8 mouse cellular contexts compared by ENCODE assay signal in genomic region chr7:30122188-30122530, GRCm38 (mm10). TPM values are rescaled to one million over a fixed set of nuclear protein-coding genes. Genes with fewer than 3 reads are reported as not detected.
DNase-seq lines count a peak whose midpoint lies in the region; ATAC-seq and TF ChIP-seq lines count a peak whose summit lies in the region.

No protein-coding gene starts in this region.

- H3K9ac ChIP-seq in limb, embryonic 13.5 days = peak overlapping the region; percentile 79

- intact Hi-C loops in gastrocnemius, postnatal 36 days (cut with DNase I) = no loop called here

- WGBS in limb, embryonic 13.5 days = 6% methylated on average over 15 of the region's 15 CpGs

- peaks cover 9% of the 10 kb centered on the region for H3K4me1 ChIP-seq in testis, adult 2 months (ENCODE audit: control insufficient read depth, insufficient read depth, low read length)
- H3K4me1 ChIP-seq in limb, embryonic 13.5 days = peaks cover 7% of the 10 kb centered on the region; the same call in 1 of the 2 replicates

- H3K36me3 ChIP-seq in testis, adult 2 months (ENCODE audit: control insufficient read depth, insufficient read depth, low read length) = no peaks in the 10 kb centered on the region; the same call in 1 of the 2 replicates
- H3K36me3 ChIP-seq in limb, embryonic 13.5 days = peaks cover 20% of the 10 kb centered on the region

- TF ChIP-seq CTCF in testis, adult 2 months (IDR thresholded peaks at IDR 0.05; ENCODE audit: control insufficient read depth, insufficient read depth, insufficient replicate concordance, low read depth, low read length) = no peak

- TF ChIP-seq POLR2A in testis, adult 2 months (IDR thresholded peaks at IDR 0.05; ENCODE audit: control insufficient read depth, low read depth, low read length) = no peak

- H3K4me3 ChIP-seq in testis, adult 2 months (ENCODE audit: control insufficient read depth, low read depth, low read length) = peak overlapping the region; percentile 94
- H3K4me3 ChIP-seq in limb, embryonic 13.5 days = peak overlapping the region; percentile 70

- H3K27me3 ChIP-seq in testis, adult 2 months (ENCODE audit: control insufficient read depth, insufficient read depth, low read length) = no peaks in the 10 kb centered on the region
- no peaks in the 10 kb centered on the region for H3K27me3 ChIP-seq in limb, embryonic 13.5 days

- peak; percentile 4 for DNase-seq in adrenal gland, postnatal 25 days
- no peak for DNase-seq in adrenal gland, postnatal 10 days
- no peak for DNase-seq in testis, postnatal 14 days (ENCODE audit: low spot score)
- DNase-seq in gastrocnemius, postnatal 36 days = no peak
- no peak for DNase-seq in right cerebral cortex, adult 2 months (ENCODE audit: low spot score in 2 of 2)

- peak overlapping the region; percentile 90 for H3K27ac ChIP-seq in testis, adult 2 months (ENCODE audit: control insufficient read depth, insufficient read depth, low read depth, low read length)
- H3K27ac ChIP-seq in limb, embryonic 13.5 days = peak overlapping the region; percentile 61; the same call in 1 of the 2 replicates

- H3K4me2 ChIP-seq in limb, embryonic 13.5 days (replicated peaks) = peak overlapping the region; percentile 78

- no peaks in the 10 kb centered on the region for H3K9me3 ChIP-seq in limb, embryonic 13.5 days

- peak; percentile 46 for ATAC-seq in limb, embryonic 13.5 days (ENCODE audit: low FRiP score, low read depth)
- no peak for ATAC-seq in activated CD4-positive, CD25-positive, alpha-beta regulatory T cell, adult 4 months

RNA-seq across cellular contexts. Expression of gene Zfp382, which starts 0.4 kb away (rescaled TPM):
- total RNA-seq in adrenal gland, postnatal 25 days (2021) = 3.6 and 4.9 TPM in 2 replicates
- total RNA-seq in adrenal gland, postnatal 10 days (2021) = 1 to 10 TPM; 4.1 to 6.5 TPM
- 3.7 and 4.9 TPM in 2 replicates for polyA plus RNA-seq in testis, adult 2 months (2012; rRNA removed)
- polyA plus RNA-seq in limb, embryonic 13.5 days (2015; fragmentation: Nextera tagmentation; extraction: Ambion mirVana) = 13.8 and 14.6 TPM in 2 replicates
- under 1 TPM; 0.59 to 0.99 TPM for total RNA-seq in gastrocnemius, postnatal 36 days (2021)
- 10 to 100 TPM; 11.8 to 13.4 TPM for polyA plus RNA-seq in activated CD4-positive, CD25-positive, alpha-beta regulatory T cell, adult 4 months (2017; shearing (Covaris generic))

RNA-seq across cellular contexts. Expression of gene Zfp260, which starts 27.6 kb away (rescaled TPM):
- total RNA-seq in adrenal gland, postnatal 25 days (2021) = 48.8 TPM in 2 replicates
- total RNA-seq in adrenal gland, postnatal 10 days (2021) = 10 to 100 TPM; 42.0 to 44.7 TPM
- polyA plus RNA-seq in testis, adult 2 months (2012; rRNA removed) = 5.7 and 8.9 TPM in 2 replicates
- 147 and 154 TPM in 2 replicates for polyA plus RNA-seq in limb, embryonic 13.5 days (2015; fragmentation: Nextera tagmentation; extraction: Ambion mirVana)
- 10 to 100 TPM; 25.9 to 28.9 TPM for total RNA-seq in gastrocnemius, postnatal 36 days (2021)
- 10 to 100 TPM; 56.6 to 88.9 TPM for polyA plus RNA-seq in activated CD4-positive, CD25-positive, alpha-beta regulatory T cell, adult 4 months (2017; shearing (Covaris generic))

RNA-seq across cellular contexts. Expression of gene Zfp566, which starts 31.8 kb away (rescaled TPM):
- total RNA-seq in adrenal gland, postnatal 25 days (2021) = 3.1 and 4.2 TPM in 2 replicates
- total RNA-seq in adrenal gland, postnatal 10 days (2021) = 1 to 10 TPM; 1.8 to 2.2 TPM
- polyA plus RNA-seq in testis, adult 2 months (2012; rRNA removed) = 0.43 and 0.76 TPM in 2 replicates
- polyA plus RNA-seq in limb, embryonic 13.5 days (2015; fragmentation: Nextera tagmentation; extraction: Ambion mirVana) = 18.8 and 20.6 TPM in 2 replicates
- total RNA-seq in gastrocnemius, postnatal 36 days (2021) = 1 to 10 TPM; 1.8 to 2.9 TPM
- 1 to 10 TPM; 8.4 to 9.9 TPM for polyA plus RNA-seq in activated CD4-positive, CD25-positive, alpha-beta regulatory T cell, adult 4 months (2017; shearing (Covaris generic))

RNA-seq across cellular contexts. Expression of gene Gm26920, which starts 31.9 kb away (rescaled TPM):
- total RNA-seq in adrenal gland, postnatal 25 days (2021) = not detected in 2 replicates
- total RNA-seq in adrenal gland, postnatal 10 days (2021) = under 1 TPM; 0.63 to 0.73 TPM
- polyA plus RNA-seq in testis, adult 2 months (2012; rRNA removed) = not detected in 2 replicates
- polyA plus RNA-seq in limb, embryonic 13.5 days (2015; fragmentation: Nextera tagmentation; extraction: Ambion mirVana) = 2.3 and 3.3 TPM in 2 replicates
- not detected for total RNA-seq in gastrocnemius, postnatal 36 days (2021)
- 1 to 10 TPM; 1.9 to 3.2 TPM for polyA plus RNA-seq in activated CD4-positive, CD25-positive, alpha-beta regulatory T cell, adult 4 months (2017; shearing (Covaris generic))

RNA-seq across cellular contexts. Expression of gene Zfp146, which starts 47.4 kb away (rescaled TPM):
- total RNA-seq in adrenal gland, postnatal 25 days (2021) = 45.3 and 50.2 TPM in 2 replicates
- 10 to 100 TPM; 57.4 to 65.2 TPM for total RNA-seq in adrenal gland, postnatal 10 days (2021)
- polyA plus RNA-seq in testis, adult 2 months (2012; rRNA removed) = 5.8 and 6.4 TPM in 2 replicates
- polyA plus RNA-seq in limb, embryonic 13.5 days (2015; fragmentation: Nextera tagmentation; extraction: Ambion mirVana) = 22.2 and 22.4 TPM in 2 replicates
- 10 to 100 TPM; 19.2 to 23.6 TPM for total RNA-seq in gastrocnemius, postnatal 36 days (2021)
- polyA plus RNA-seq in activated CD4-positive, CD25-positive, alpha-beta regulatory T cell, adult 4 months (2017; shearing (Covaris generic)) = 10 to 100 TPM; 11.4 to 18.0 TPM
